Mouse (Mus musculus) ES-Bruce4 (cell line): ENCODE data around the gene Utp4.

Experiments used
- CTCF ChIP-seq: IDR thresholded peaks from one replicate; pipeline ENCODE4 v1.8.1; 2011; ENCODE audit warnings: low read depth, low read length
- EP300 ChIP-seq: IDR thresholded peaks from 2 replicates; pipeline ENCODE4 v1.6.1; 2011; ENCODE audit warnings: low read depth, low read length; ENCODE audit not compliant: insufficient read depth
- POLR2A ChIP-seq: IDR thresholded peaks from one replicate; pipeline ENCODE4 v1.8.1; 2011; ENCODE audit warnings: low read length; ENCODE audit not compliant: insufficient read depth

DNA sequence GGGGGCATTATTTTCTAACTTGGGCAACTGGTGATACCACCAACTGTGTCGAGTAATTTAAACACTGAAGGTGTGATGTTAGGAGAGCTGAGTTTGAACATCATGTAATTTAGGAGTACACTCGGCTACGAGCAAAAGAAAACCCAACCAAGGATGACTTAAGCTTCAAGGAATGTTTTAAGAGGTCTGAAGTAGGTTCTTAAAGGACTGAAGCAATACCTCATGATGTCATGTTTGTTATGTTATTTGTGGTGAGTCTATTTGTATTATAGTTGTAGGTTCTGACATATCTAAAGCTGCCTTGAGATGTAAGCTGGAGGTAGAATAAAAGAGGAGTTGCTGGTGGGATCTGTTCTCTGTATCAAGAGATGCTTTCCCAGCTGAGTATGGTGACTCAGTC is 76.5 kb downstream of the Utp4 start:
- TF ChIP-seq POLR2A, result no peak
- TF ChIP-seq CTCF, result no peak
- TF ChIP-seq EP300, result no peak
